Mouse (Mus musculus) MEL-GATA-1-ER (cell line): ENCODE data around the gene Rfx6.

ENCODE experiments used
- DNase-seq: peaks from one replicate; pipeline ENCODE4 v3.0.0-alpha.2; 2012; ENCODE audit warnings: low read depth; ENCODE audit errors: extremely low read depth

Gene Rfx6

DNA sequence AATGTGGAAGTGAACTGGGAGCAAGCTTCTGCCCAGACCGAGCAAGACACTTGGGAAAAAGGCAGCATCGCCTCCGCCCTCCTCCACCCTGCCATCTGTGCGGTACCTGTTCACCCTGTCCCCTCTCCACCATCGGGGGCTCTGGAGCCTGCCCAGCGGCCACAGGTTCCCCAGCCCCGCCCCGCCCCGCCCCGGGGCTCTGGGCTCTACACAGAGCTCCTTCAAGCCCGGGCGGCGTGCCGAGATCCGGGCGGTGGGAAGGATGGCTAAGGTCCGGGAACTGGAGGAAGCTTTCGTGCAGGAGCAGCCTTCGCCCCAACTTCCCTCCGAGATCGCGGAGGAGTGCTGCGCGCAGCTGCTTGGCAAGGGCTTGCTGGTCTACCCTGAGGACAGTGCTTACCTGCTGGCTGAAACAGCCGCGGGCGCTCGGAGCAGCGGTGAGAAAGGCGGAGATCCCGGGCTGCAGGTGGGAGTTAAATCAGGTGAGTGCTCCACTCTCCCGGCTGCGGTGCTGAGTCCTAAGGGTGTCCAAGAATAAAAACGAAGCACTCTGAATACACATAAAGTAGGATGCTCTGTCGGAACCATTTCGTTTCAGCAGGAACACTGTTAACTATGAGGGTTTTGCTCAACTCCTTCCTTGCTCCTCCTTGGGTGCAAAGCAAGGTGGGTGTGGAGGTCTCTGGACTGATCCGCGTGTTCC lies at the start of gene Rfx6:
Rfx6 (plus strand) TSS at position 209 of the 703 bp plus-strand sequence.
- DNase-seq = no peak

DNA sequence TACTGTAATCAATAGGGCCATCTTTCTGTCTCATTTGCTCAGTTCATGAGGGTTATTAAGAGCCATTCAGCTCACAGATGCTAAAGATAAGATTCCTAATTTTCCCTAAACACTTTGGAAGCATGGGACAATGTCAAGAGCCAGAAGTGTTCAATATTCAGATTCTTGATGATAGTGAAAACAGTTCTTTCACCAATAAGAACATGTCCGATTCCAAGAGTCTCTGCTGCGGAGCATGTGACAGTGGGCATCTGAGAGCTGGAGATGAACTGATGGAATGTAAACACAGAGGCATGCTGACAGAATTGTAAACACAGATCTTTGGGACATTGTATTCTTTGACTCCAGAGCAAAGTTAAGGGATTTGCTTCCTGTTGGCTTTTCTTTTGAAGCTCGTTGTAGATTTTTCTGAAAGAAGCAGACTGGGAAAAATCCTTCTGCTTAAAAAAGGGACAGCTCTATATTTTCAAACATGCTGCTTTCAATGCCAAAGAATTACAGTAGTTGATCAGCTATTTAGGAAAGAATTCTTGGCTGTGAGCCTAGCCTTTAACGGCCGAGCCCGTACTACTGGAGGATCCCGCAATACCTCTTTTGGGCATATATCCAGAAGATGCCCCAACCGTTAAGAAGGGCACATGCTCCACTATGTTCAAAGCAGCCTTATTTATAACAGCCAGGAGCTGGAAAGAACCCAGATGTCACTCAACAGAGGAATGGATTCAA lies 46.0 kb upstream of the Rfx6 start, which contains the start of gene Gprc6a:
Gprc6a (minus strand) TSS at position 51 of the 726 bp plus-strand sequence.
- DNase-seq = no peak

DNA sequence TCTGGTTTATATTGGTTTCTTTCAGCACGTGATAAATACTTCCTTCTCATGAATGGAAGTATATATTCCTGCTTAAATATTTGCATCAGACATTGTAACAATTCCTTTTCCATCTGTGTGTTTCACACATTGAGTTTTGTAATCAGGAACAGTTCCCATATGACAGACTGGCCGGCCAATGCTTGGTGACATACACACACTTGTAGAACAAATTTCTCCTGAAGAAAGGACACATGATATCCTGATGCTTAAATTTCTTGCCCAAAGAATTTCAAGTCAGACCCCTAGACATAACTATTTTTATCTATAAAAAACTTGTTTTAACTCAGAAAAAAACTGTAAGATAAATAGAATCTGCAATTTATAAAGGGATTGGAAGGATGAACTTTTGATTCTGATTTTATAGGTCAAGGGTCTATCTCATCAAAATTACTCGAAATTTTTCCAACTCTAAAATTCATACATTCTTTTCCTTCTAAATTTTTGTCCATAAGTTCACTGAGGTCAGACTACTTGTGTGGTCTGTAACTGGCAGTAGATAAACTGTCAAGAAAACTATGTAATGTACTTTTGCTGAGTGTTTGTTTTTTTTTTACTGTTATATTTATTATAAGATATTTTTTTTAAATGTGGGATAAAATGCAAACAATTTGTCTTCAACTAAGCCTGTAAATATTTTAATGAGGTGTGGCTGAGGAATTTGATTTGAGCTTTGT lies 27.9 kb upstream of the Rfx6 start:
- no peak for DNase-seq

DNA sequence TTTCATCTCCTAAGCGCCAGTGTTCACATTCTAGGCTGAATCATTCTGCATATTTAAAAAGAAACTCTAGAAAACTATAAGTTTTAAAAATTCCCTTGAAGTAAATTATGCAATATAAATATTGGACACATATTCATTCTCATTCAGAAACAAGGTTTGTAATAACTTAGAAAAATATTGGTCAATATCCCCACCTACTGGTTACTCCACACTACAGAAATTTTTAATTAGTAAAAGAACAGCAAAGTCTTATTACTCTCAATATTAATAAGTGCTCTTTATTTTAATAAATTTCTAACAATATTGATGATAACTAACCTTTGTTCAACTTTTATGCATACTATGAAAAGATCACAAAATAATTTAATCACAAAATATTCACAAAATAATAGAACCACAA lies 20.2 kb upstream of the Rfx6 start:
- DNase-seq = no peak

DNA sequence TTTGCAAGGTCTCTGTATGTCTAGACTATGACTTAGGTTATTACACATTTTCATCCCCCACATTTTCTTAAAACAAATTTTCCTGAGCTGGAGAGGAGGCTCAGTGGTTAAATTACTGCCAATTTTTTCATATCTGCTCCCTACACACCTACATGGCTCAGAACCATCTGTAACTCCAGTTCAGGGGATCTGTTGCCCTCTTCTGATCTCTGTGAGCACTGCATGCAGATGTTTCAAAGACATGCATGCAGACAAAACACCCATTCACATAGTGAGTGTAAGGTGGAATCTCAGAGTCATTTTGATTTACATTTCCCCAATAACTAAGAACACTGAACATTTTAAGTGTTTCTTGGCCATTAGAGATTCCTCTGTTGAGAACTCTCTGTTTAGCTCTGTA lies 8.2 kb upstream of the Rfx6 start:
- no peak for DNase-seq

DNA sequence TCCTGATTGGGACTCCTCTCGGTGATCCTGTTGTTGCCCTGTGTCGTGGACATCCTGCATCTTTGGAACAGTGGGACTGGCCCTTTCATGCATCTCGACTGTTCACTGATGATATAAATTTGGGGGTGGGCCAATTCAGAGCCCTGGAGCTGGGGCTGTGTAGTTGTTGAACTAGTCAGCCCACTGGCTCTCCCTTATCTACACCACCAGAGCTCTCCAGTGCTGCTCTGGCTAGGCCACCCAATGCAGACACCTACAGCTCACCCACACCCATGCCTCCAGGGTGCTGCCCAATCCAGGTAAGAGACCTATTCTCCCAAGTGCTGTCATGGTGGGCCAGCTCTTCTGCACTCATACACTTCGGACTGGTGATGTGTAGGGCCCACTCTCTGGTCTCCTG lies 6.0 kb upstream of the Rfx6 start:
- DNase-seq = no peak

DNA sequence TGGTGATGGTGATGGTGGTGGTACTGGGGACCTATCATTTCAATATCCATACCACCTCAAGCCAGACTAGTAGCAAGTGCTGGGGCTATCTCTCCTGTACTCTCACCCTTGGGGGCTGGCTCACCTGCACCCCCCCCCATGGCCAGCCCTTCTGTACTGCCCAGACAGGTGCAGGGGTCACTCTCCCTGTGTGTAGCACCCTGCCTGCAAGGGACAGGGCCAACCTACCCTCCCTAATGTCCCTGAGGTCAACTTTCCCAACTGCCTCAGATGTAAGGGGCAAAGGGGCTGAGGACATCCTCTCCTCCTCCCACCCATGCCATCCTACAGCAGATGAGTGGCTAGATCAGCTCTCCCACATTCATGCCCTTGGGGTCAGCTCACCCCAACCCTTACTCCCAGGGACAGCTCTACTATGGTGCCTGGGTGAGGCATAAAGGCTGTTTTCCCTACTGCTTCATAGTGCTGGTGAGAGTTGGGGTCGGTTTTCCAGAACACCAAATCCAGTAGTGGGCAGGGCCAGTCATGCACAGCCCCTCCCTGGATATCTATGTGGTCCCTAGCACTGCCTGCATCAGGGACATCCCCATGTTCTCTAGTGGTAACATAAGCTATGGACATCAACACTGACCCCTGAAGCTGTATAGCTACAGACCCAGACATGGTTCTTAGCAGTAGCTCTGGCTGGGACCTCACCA lies 5.3 kb upstream of the Rfx6 start:
- DNase-seq = no peak

DNA sequence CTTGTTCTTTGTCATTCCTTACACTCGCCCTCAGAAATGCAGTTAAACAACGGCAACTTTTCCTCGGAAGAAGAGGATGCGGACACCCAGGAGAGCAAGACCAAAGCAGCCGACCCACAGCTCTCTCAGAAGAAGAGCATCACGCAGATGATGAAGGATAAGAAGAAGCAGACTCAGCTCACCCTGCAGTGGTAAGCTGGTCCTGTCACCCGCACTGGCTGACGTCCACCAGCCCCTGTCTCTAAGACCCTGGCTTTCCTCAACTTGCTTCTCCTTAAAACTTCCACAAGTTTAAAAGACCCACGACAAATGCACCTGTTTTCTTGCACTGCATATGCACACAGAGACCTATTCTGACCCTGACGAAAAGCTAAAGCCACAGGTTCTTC lies 689 bp downstream of the Rfx6 start:
- no peak for DNase-seq

DNA sequence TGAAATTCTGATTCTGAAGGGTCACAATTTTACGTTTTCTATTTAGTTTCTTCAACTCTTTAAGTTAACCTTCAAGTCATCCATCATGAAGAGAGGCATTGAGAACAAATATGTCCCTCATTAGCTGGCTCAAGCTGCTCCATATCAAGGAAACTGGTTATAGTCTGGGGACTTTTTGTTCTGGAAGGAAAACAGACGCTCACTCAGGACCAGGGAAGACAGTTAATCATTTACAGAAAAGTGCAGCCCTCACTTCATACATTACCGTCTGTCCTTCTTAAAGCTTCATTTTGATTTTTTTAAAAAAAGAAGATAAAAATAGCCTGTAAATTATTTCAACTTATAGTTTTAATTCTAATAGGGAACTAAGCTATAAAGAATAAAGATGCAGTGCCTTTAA lies 43.3 kb downstream of the Rfx6 start:
- no peak for DNase-seq

DNA sequence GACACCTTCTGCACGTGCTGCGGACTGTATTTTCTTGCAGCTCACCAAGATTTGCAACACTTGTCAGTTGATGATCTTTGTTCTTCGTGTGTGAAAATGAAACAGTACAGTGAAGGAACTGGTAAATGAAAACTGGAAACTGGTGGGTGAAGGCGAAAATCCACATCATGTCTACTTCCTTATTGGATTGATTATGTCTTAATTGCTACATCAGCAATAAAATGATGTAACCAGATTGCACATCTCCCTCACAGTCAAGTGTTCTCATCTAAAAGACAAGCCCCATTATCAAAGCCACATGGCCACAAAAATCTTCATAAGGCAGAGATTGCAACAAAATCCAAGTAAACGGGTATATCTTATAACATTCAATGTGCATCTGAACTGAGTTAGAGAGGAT lies 83.9 kb downstream of the Rfx6 start:
- no peak for DNase-seq

DNA sequence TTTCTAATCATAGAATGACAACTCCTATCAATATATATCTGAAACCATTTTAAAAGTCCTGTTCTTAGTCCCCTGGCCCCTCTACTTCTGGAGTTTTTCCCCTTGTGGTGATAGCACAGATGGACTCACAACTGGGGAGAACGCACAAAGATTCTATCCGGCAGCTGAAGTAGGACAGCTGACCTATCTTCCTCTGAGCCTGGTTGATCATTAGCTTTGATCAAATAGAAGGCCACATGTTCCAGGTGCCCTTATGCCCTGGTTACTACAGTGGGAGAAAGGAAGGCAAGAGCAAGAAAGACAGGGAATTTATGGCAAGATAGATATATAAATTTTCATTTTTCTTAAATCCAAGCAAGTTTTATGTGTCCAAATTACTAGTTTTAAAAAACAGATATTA lies 85.7 kb downstream of the Rfx6 start:
- DNase-seq = no peak

DNA sequence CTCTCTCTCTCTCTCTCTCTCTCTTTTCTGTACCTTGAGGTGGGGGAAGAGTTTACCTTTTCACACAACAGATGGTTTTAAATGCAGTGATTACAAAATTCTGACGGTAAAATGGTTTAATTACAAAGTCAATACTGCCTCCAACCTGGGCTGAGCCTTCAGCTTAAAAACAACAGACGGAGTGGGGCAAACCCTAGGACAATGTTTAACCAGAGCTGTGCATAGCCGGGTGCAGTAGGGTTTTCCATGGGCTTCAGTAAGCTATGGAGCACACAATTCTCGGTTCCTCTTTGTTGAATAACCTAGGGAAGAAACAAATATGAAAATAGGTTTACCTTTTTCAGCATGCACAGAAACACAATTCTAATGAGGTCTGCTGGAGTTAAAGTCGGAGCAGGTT lies 90.9 kb downstream of the Rfx6 start:
- no peak for DNase-seq

DNA sequence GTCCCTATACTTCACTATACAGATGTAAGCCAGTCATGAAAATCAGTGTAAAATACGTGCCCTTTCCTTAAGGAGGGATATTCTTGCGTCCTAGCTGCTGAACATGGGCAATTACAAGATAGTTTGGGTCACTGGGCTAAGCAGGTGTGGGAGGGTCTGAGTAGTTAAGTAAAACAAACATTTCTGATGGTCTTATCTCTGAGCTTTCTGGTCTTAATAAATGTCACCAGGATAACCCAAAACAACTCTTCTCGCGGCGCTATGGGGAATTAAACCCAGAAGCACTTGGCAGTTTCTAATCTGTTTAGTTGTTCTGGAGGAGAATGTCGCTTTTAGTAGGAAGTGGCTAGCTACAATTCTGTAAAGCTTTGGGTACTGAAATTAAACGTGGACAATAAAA lies 91.7 kb downstream of the Rfx6 start:
- DNase-seq = no peak

DNA sequence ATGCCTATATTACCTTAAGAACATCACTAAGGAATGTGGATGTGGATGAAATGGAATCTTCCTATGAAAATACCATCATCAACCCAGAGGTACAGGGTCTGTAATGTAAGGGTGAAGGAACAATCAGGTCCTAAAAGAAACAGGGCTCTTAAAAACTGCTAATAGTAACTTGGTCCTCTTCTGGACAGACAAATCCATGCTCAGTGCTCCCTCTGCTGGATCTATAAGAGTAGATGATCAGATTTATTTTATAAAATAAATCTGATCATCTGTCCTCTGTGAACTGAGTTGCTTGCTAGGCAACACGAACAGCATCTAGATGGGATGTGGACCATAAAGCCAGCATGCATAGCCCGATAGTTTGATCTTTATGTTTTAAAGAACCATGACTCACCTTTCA lies 102.1 kb downstream of the Rfx6 start:
- DNase-seq = no peak
